Mouse (Mus musculus) midbrain, embryonic 11.5 days (tissue): Measurements from ENCODE around the gene Cox17. TPM values are rescaled to one million over a fixed set of nuclear protein-coding genes. Genes with fewer than 3 reads are reported as not detected.

Experiments
- ATAC-seq: fragments of 200-750 bp; cut with Nextera tagmentation; 2 replicates; pipeline ENCODE4 v1.8.0; 2017; ENCODE audit warnings: moderate TSS enrichment, moderate library complexity; ENCODE audit not compliant: low FRiP score
- DNase-seq: peaks from one replicate; pipeline ENCODE4 v3.0.0; 2015; ENCODE audit warnings: low spot score; ENCODE audit errors: missing footprints
- H3K27ac ChIP-seq: fragments of 300-500 bp; sonication (generic); 2 replicates; pipeline ENCODE4 v1.5.1; 2014; ENCODE audit warnings: low read depth, low read length
- H3K27me3 ChIP-seq: fragments of 300-500 bp; sonication (generic); 2 replicates; pipeline ENCODE4 v1.6.1; 2014; ENCODE audit warnings: mild to moderate bottlenecking, low read length, moderate library complexity, mixed read lengths; ENCODE audit not compliant: control insufficient read depth, insufficient read depth
- H3K36me3 ChIP-seq: fragments of 300-500 bp; sonication (generic); 2 replicates; pipeline ENCODE4 v1.6.1; 2014; ENCODE audit warnings: mild to moderate bottlenecking, low read length, moderate library complexity, mixed read lengths; ENCODE audit not compliant: control insufficient read depth, insufficient read depth
- H3K4me1 ChIP-seq: fragments of 300-500 bp; sonication (generic); 2 replicates; pipeline ENCODE4 v1.6.1; 2014; ENCODE audit warnings: low read length; ENCODE audit not compliant: control insufficient read depth, insufficient read depth
- H3K4me2 ChIP-seq: fragments of 300-500 bp; sonication (generic); 2 replicates; pipeline ENCODE4 v1.6.1; 2014; ENCODE audit warnings: mild to moderate bottlenecking, moderate library complexity
- H3K4me3 ChIP-seq: fragments of 300-500 bp; sonication (generic); 2 replicates; pipeline ENCODE4 v1.5.1; 2014; ENCODE audit warnings: low read depth, low read length
- H3K9ac ChIP-seq: fragments of 300-500 bp; sonication (generic); 2 replicates; pipeline ENCODE4 v1.6.1; 2014; ENCODE audit warnings: low read length
- H3K9me3 ChIP-seq: fragments of 300-500 bp; sonication (generic); 2 replicates; pipeline ENCODE4 v1.6.1; 2016; ENCODE audit warnings: low read length; ENCODE audit not compliant: control insufficient read depth
- WGBS: fragments of 180-500 bp; shearing (Covaris S2); extraction: QIAGEN DNeasy Blood & Tissue Kit; methylation state at CpG from one replicate; pipeline ENCODE4 v1.1.7; 2014; 5-methylcytosine and 5-hydroxymethylcytosine counted together
- polyA plus RNA-seq: library from polyadenylated mRNA; unstranded; fragments of >200 nt; fragmentation: Nextera tagmentation; extraction: Ambion mirVana; gene quantifications from 2 replicates; pipeline ENCODE4 v1.2.1, GENCODE M21; 2014

Cox17 gene
- 122 and 124 TPM in 2 replicates for polyA plus RNA-seq

- Histone ChIP-seq H3K9ac (peak within 1 kb of the TSS; percentile 93), H3K4me2 (peak within 1 kb of the TSS; percentile 65), H3K4me1 (peaks cover 8% of the 10 kb centered on the region), H3K9me3 (no peaks in the 10 kb centered on the region), H3K4me3 (peak within 1 kb of the TSS; percentile 88), H3K36me3 (no peaks in the 10 kb centered on the region; the same call in 1 of the 2 replicates), H3K27me3 (no peaks in the 10 kb centered on the region), H3K27ac (peak within 1 kb of the TSS; percentile 73)
- WGBS, result 3% methylated on average over 35 of the region's 35 CpGs
- DNase-seq, result peak; percentile 98
- ATAC-seq, result peak; percentile 93
Measured at GRCm38 (mm10) chr16:38346529-38347325, at the start of gene Cox17, which contains the start of gene Gm21987. Gene Cox17 (plus strand): TSS chr16:38346991. Gene Gm21987 (plus strand): TSS chr16:38347040.

DNA sequence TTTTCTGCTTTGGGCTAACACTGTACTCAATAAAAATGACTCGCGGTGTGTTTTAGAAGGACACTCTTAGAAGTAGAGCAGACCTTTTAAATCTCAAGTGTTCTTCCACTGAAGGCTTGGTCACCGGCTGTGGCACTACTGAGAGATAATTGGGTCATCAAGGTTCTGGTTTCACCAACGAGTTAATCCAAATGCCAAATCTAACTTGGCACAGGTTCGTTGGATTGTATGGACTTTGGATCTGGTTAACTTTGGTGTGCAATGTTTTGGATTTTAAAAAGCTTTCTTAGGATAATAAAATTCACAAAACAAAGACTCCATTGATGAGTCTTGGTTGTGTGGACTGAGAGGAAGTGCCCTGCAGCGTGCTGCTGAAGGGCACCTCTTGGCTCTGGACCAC, 48.4 kb upstream of the Cox17 start:
- Histone ChIP-seq H3K4me3 (no peak overlapping the region), H3K36me3 (no peaks in the 10 kb centered on the region), H3K27ac (no peak overlapping the region), H3K27me3 (no peaks in the 10 kb centered on the region), H3K9me3 (no peaks in the 10 kb centered on the region), H3K4me1 (no peaks in the 10 kb centered on the region), H3K4me2 (no peak overlapping the region), H3K9ac (no peak overlapping the region)
- WGBS, result 90% methylated on average over 6 of the region's 6 CpGs
- DNase-seq, result no peak
- ATAC-seq, result no peak

GRCm38 (mm10) chr16:38302367-38302766, 44.4 kb upstream of the Cox17 start:
- no peak overlapping the region for H3K9ac ChIP-seq
- no peak overlapping the region for H3K4me2 ChIP-seq
- H3K27ac ChIP-seq, result no peak overlapping the region
- no peak for DNase-seq
- no peak overlapping the region for H3K4me3 ChIP-seq
- no peaks in the 10 kb centered on the region for H3K9me3 ChIP-seq
- no peaks in the 10 kb centered on the region for H3K27me3 ChIP-seq
- no peak for ATAC-seq
- H3K4me1 ChIP-seq, result peaks cover 5% of the 10 kb centered on the region; the same call in 1 of the 2 replicates
- 94% methylated on average over 13 of the region's 13 CpGs for WGBS
- H3K36me3 ChIP-seq, result no peaks in the 10 kb centered on the region

DNA sequence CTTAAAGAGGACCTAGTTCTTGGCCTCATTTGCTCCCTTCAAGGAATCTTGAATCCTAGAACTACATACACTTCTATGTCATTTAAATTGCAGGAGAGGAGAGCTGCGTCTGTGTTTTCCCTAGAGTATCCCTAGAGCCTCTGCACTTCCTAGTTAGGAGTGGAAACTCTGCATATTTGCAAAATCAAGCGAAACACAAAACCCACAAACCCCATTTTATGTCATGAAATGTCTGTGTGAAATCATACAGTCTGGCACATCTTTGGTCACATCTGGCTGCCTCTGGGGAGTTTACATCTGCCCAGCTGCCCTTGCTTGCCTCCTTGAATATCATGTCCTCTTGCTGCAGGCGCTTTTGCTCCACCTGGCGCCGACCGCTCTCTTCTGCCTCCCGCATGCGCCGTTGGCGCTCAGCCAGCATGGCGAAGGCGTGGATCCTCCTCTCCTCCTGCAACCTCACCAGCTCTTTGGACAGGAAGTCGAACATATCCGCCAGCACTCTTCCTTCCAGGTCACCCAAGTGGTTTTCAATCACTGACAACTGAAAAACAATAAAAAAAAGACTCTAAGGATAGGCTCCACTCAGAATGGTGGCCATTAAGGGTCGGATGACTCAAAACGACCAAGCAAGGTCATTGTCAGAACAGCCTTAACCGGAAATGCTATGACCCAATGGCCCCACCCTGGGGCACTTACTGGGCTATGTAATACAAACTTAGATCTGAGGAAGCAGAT, 42.2 kb upstream of the Cox17 start:
- no peaks in the 10 kb centered on the region for H3K9me3 ChIP-seq
- DNase-seq, result no peak
- H3K27ac ChIP-seq, result no peak overlapping the region
- no peaks in the 10 kb centered on the region for H3K27me3 ChIP-seq
- no peaks in the 10 kb centered on the region for H3K36me3 ChIP-seq
- no peak overlapping the region for H3K9ac ChIP-seq
- H3K4me1 ChIP-seq, result peaks cover 10% of the 10 kb centered on the region; the same call in 1 of the 2 replicates
- 83% methylated on average over 17 of the region's 17 CpGs for WGBS
- no peak overlapping the region for H3K4me3 ChIP-seq
- H3K4me2 ChIP-seq, result no peak overlapping the region
- ATAC-seq, result no peak

DNA sequence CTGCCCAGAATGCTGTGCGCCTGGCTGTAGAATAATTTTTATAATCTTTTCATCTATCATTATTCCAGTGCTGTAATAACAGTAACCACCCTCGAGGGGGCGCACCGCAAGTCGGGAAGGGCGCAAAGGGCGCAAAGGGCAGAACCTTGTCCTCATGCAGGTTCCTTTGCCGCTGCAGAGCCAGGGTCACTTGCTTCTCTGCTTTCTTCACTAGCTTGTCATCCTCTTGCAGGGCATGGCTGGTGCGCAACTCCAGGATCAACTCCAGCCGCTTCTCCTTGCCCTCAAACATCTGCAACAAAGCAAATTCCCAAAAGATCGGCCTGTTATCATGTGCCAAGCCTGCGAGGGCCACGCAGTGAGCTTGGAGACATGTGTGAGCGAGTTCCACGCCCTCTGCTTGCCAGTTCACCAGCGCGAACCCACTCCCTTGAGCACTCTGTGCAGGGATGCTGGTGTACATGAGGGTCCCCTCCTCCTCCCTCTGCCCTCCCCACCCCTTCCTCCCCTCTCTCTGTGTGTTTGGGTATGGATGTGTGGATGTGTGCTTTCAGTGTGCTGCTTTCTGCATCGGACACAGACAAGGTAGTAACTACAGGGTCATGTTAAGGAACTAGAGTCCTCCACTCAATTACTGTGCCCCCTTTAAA, 40.1 kb upstream of the Cox17 start:
- DNase-seq (peak; percentile 89), ATAC-seq (0 out of 2 replicates have a peak, but pooled peaks have one; percentile 44)
- no peaks in the 10 kb centered on the region for H3K36me3 ChIP-seq
- no peak overlapping the region for H3K4me2 ChIP-seq
- H3K4me1 ChIP-seq, result peaks cover 10% of the 10 kb centered on the region; the same call in 1 of the 2 replicates
- H3K4me3 ChIP-seq, result no peak overlapping the region
- 47% methylated on average over 18 of the region's 18 CpGs for WGBS
- no peaks in the 10 kb centered on the region for H3K27me3 ChIP-seq
- H3K27ac ChIP-seq, result no peak overlapping the region
- no peaks in the 10 kb centered on the region for H3K9me3 ChIP-seq
- no peak overlapping the region for H3K9ac ChIP-seq

DNA sequence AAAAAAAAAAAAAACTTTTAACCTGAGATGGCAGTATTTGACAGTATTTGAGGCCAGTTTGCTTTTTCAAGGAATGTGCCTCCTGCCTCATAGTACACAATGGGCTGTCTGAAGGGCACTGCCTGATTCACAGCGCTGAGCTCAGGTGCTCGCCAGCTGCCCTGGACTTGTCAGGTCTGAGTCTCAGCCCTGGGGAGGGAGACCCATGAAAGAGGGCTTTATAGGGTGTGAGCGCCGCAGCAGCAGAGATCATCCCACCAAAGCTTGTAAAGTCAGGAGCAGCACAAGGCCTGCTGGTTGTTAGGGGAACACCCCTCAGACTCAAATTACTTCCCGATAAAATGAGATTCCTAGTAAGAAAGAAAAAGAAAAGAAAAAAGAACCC, 39.6 kb upstream of the Cox17 start:
- ATAC-seq, result peak; percentile 52; the same call in 1 of the 2 replicates
- no peaks in the 10 kb centered on the region for H3K36me3 ChIP-seq
- WGBS, result 45% methylated on average over 5 of the region's 5 CpGs

DNA sequence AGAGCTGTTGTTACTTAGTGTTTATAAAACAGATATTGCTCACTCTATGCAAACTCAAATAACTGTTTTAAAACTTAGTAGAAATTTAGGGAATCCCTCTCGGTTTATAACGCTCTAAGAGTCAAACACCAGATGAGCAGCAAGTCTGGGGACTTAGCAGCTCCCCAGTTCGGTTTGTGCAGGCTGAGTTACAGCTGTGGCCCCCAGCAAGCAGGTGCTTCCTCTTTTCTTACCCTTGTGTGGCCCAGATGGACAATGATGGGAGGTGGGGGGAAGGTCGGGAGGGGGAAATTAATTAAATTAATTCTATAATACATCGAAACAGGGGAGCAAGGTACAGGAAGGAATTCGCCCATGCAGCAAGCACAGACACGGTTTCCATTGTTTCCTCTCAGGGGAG, 39.1 kb upstream of the Cox17 start:
- H3K9me3 ChIP-seq, result no peaks in the 10 kb centered on the region
- no peaks in the 10 kb centered on the region for H3K27me3 ChIP-seq
- no peak overlapping the region for H3K9ac ChIP-seq
- H3K36me3 ChIP-seq, result no peaks in the 10 kb centered on the region
- no peak overlapping the region for H3K4me3 ChIP-seq
- WGBS, result 57% methylated on average over 7 of the region's 7 CpGs
- peaks cover 10% of the 10 kb centered on the region; the same call in 1 of the 2 replicates for H3K4me1 ChIP-seq
- ATAC-seq (no peak), DNase-seq (no peak)
- H3K27ac ChIP-seq, result no peak overlapping the region
- H3K4me2 ChIP-seq, result no peak overlapping the region

More for the DNA sequence above, 39.6 kb upstream of the Cox17 start:
- Histone ChIP-seq H3K4me3 (no peak overlapping the region), H3K27ac (no peak overlapping the region; the same call in 1 of the 2 replicates), H3K9me3 (no peaks in the 10 kb centered on the region), H3K9ac (no peak overlapping the region; the same call in 1 of the 2 replicates), H3K4me1 (peaks cover 10% of the 10 kb centered on the region; the same call in 1 of the 2 replicates), H3K4me2 (no peak overlapping the region), H3K27me3 (no peaks in the 10 kb centered on the region)
- DNase-seq, result no peak

DNA sequence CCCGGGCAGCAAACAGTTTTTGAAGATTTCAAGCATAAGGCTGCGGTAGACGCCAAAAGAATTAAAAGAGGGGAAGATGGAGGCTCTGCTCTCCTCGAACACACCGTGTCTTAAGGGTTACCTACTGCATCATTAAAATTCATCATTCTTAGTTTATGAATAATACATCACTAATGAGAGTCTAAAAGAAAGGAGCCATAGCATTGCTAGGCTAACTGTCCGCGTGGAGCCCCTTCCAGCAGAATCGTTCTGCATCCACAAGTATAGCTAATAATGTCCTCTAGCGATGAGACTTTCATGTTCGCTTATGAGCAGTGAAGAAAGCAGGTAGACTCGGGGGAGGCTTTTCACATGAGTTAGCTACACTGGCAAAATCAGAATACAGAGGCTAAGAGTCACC, 38.6 kb upstream of the Cox17 start:
- 80% methylated on average over 11 of the region's 11 CpGs for WGBS
- no peak for DNase-seq
- Histone ChIP-seq H3K4me1 (peaks cover 10% of the 10 kb centered on the region; the same call in 1 of the 2 replicates), H3K9me3 (no peaks in the 10 kb centered on the region), H3K4me2 (no peak overlapping the region), H3K36me3 (no peaks in the 10 kb centered on the region), H3K9ac (no peak overlapping the region), H3K27me3 (no peaks in the 10 kb centered on the region), H3K27ac (no peak overlapping the region), H3K4me3 (no peak overlapping the region)
- no peak for ATAC-seq
